Mouse (Mus musculus) midbrain, embryonic 14.5 days (tissue): ENCODE measurements around the gene Cldn9. TPM values are rescaled to one million over a fixed set of nuclear protein-coding genes. Genes with fewer than 3 reads are reported as not detected.

Source experiments
- ATAC-seq: fragments of 200-750 bp; cut with Nextera tagmentation; 2 replicates; pipeline ENCODE4 v1.8.0; 2017; ENCODE audit warnings: moderate number of reproducible peaks, moderate library complexity; ENCODE audit not compliant: low FRiP score, low TSS enrichment
- DNase-seq: peaks from one replicate; pipeline ENCODE4 v3.0.0-alpha.2; 2015
- H3K27ac ChIP-seq: fragments of 300-500 bp; sonication (generic); replicated peaks from 2 replicates; pipeline ENCODE4 v1.5.1; 2014; ENCODE audit warnings: mild to moderate bottlenecking, low read depth, low read length, moderate library complexity
- H3K27me3 ChIP-seq: fragments of 300-500 bp; sonication (generic); 2 replicates; pipeline ENCODE4 v1.6.1; 2014; ENCODE audit warnings: low read length, control low read depth, mixed read lengths; ENCODE audit not compliant: control insufficient read depth, insufficient read depth
- H3K36me3 ChIP-seq: fragments of 300-500 bp; sonication (generic); 2 replicates; pipeline ENCODE4 v1.6.1; 2014; ENCODE audit warnings: low read length, control low read depth; ENCODE audit not compliant: control insufficient read depth, insufficient read depth
- H3K4me1 ChIP-seq: fragments of 300-500 bp; sonication (generic); 2 replicates; pipeline ENCODE4 v1.6.1; 2014; ENCODE audit warnings: mild to moderate bottlenecking, antibody characterized with exemption, low read length, control low read depth; ENCODE audit not compliant: control insufficient read depth, insufficient read depth
- H3K4me2 ChIP-seq: fragments of 300-500 bp; sonication (generic); 2 replicates; pipeline ENCODE4 v1.6.1; 2014; ENCODE audit warnings: mild to moderate bottlenecking, low read length, moderate library complexity
- H3K4me3 ChIP-seq: fragments of 300-500 bp; sonication (generic); replicated peaks from 2 replicates; pipeline ENCODE4 v1.5.1; 2014; ENCODE audit warnings: low read depth, low read length
- H3K9ac ChIP-seq: fragments of 300-500 bp; sonication (generic); replicated peaks from 2 replicates; pipeline ENCODE4 v1.6.1; 2014; ENCODE audit warnings: mild to moderate bottlenecking, low read length, moderate library complexity
- H3K9me3 ChIP-seq: fragments of 300-500 bp; sonication (generic); 2 replicates; pipeline ENCODE4 v1.6.1; 2016; ENCODE audit warnings: low read length, control low read depth, mixed read lengths; ENCODE audit not compliant: control insufficient read depth
- WGBS: fragments of 180-500 bp; shearing (Covaris S2); extraction: QIAGEN DNeasy Blood & Tissue Kit; methylation state at CpG from one replicate; pipeline ENCODE4 v1.1.7; 2014; 5-methylcytosine and 5-hydroxymethylcytosine counted together
- polyA plus RNA-seq: library from polyadenylated mRNA; unstranded; fragments of >200 nt; fragmentation: Nextera tagmentation; extraction: Ambion mirVana; gene quantifications from 2 replicates; pipeline ENCODE4 v1.2.1, GENCODE M21; 2014

Gene Cldn9
- polyA plus RNA-seq, 1 experiment from 2014 or later, result 0.92 TPM

- Histone ChIP-seq H3K27me3 (peaks cover 21% of the 10 kb centered on the region), H3K4me3 (no peak overlapping the region), H3K36me3 (no peaks in the 10 kb centered on the region), H3K4me1 (0 out of 2 replicates have a peak, but pooled peaks cover 2% of the 10 kb centered on the region), H3K27ac (no peak overlapping the region), H3K9ac (no peak overlapping the region), H3K4me2 (no peak overlapping the region), H3K9me3 (no peaks in the 10 kb centered on the region)
- DNase-seq (no peak), ATAC-seq (no peak)
- WGBS, result 82% methylated on average over 1 of the region's 1 CpGs
Measured at GRCm38 (mm10) chr17:23694491-23694890, 10.7 kb upstream of the Cldn9 start.

- no peak overlapping the region for H3K27ac ChIP-seq
- H3K4me1 ChIP-seq, result 0 out of 2 replicates have a peak, but pooled peaks cover 5% of the 10 kb centered on the region
- ATAC-seq, result no peak
- peaks cover 50% of the 10 kb centered on the region for H3K27me3 ChIP-seq
- H3K9ac ChIP-seq, result no peak overlapping the region
- 24% methylated on average over 15 of the region's 15 CpGs for WGBS
- H3K4me2 ChIP-seq, result no peak overlapping the region
- no peaks in the 10 kb centered on the region for H3K36me3 ChIP-seq
- H3K4me3 ChIP-seq, result no peak overlapping the region
- no peak for DNase-seq
- no peaks in the 10 kb centered on the region for H3K9me3 ChIP-seq
Measured at GRCm38 (mm10) chr17:23683226-23683625, 600 bp downstream of the Cldn9 start.

- ATAC-seq, result no peak
- 68% methylated on average over 3 of the region's 3 CpGs for WGBS
Measured at GRCm38 (mm10) chr17:23682530-23682929, 1.3 kb downstream of the Cldn9 start.

GRCm38 (mm10) chr17:23682092-23682491, 1.7 kb downstream of the Cldn9 start:
- Histone ChIP-seq H3K27ac (no peak overlapping the region), H3K4me3 (no peak overlapping the region), H3K36me3 (no peaks in the 10 kb centered on the region), H3K4me1 (peaks cover 11% of the 10 kb centered on the region), H3K9me3 (no peaks in the 10 kb centered on the region), H3K9ac (no peak overlapping the region), H3K27me3 (peaks cover 51% of the 10 kb centered on the region), H3K4me2 (no peak overlapping the region)
- no peak for DNase-seq
- ATAC-seq, result no peak
- WGBS, result 71% methylated on average over 4 of the region's 4 CpGs

More at GRCm38 (mm10) chr17:23682530-23682929, 1.3 kb downstream of the Cldn9 start:
- peaks cover 51% of the 10 kb centered on the region for H3K27me3 ChIP-seq
- H3K9ac ChIP-seq, result no peak overlapping the region
- peaks cover 6% of the 10 kb centered on the region; the same call in 1 of the 2 replicates for H3K4me1 ChIP-seq
- H3K27ac ChIP-seq, result no peak overlapping the region
- no peak for DNase-seq
- H3K4me2 ChIP-seq, result no peak overlapping the region
- H3K4me3 ChIP-seq, result no peak overlapping the region
- H3K9me3 ChIP-seq, result no peaks in the 10 kb centered on the region
- H3K36me3 ChIP-seq, result no peaks in the 10 kb centered on the region

GRCm38 (mm10) chr17:23681086-23681485, 2.7 kb downstream of the Cldn9 start:
- Histone ChIP-seq H3K36me3 (no peaks in the 10 kb centered on the region), H3K27ac (no peak overlapping the region), H3K9me3 (no peaks in the 10 kb centered on the region), H3K9ac (no peak overlapping the region), H3K27me3 (peaks cover 59% of the 10 kb centered on the region), H3K4me3 (no peak overlapping the region), H3K4me1 (peaks cover 21% of the 10 kb centered on the region), H3K4me2 (no peak overlapping the region)
- ATAC-seq, result no peak
- 80% methylated on average over 10 of the region's 10 CpGs for WGBS
- no peak for DNase-seq

GRCm38 (mm10) chr17:23680336-23680735, 3.5 kb downstream of the Cldn9 start:
- no peak for ATAC-seq
- Histone ChIP-seq H3K27me3 (peaks cover 67% of the 10 kb centered on the region), H3K27ac (no peak overlapping the region), H3K4me1 (peaks cover 21% of the 10 kb centered on the region), H3K9me3 (no peaks in the 10 kb centered on the region), H3K4me2 (no peak overlapping the region), H3K9ac (no peak overlapping the region), H3K4me3 (no peak overlapping the region), H3K36me3 (no peaks in the 10 kb centered on the region)
- WGBS, result 79% methylated on average over 9 of the region's 9 CpGs
- DNase-seq, result no peak

- H3K27me3 ChIP-seq, result peaks cover 70% of the 10 kb centered on the region
- H3K4me1 ChIP-seq, result peaks cover 26% of the 10 kb centered on the region
- no peak within 1 kb of the TSS for H3K27ac ChIP-seq
- ATAC-seq (no peak), DNase-seq (no peak)
- no peaks in the 10 kb centered on the region for H3K36me3 ChIP-seq
- 0 out of 2 replicates have a peak within 1 kb of the TSS, but pooled peaks have one; percentile 5 for H3K4me3 ChIP-seq
- no peak within 1 kb of the TSS for H3K9ac ChIP-seq
- peak within 1 kb of the TSS; percentile 34 for H3K4me2 ChIP-seq
- H3K9me3 ChIP-seq, result no peaks in the 10 kb centered on the region
- WGBS, result 2% methylated on average over 38 of the region's 38 CpGs
Measured at GRCm38 (mm10) chr17:23679127-23679835, 4.5 kb downstream of the Cldn9 start, which contains the start of gene Cldn6. Gene Cldn6, plus strand, starts transcription at chr17:23679249.

- H3K9ac ChIP-seq, result peak within 1 kb of the TSS; percentile 39
- no peaks in the 10 kb centered on the region for H3K9me3 ChIP-seq
- ATAC-seq (peak; percentile 25; the same call in 1 of the 2 replicates), DNase-seq (peak; percentile 89)
- peaks cover 54% of the 10 kb centered on the region for H3K27me3 ChIP-seq
- H3K4me1 ChIP-seq, result peaks cover 32% of the 10 kb centered on the region
- H3K27ac ChIP-seq, result no peak within 1 kb of the TSS
- peak within 1 kb of the TSS; percentile 45 for H3K4me3 ChIP-seq
- H3K4me2 ChIP-seq, result peak within 1 kb of the TSS; percentile 89
- no peaks in the 10 kb centered on the region for H3K36me3 ChIP-seq
- under 1% methylated on average over 34 of the region's 34 CpGs for whole genome bisulfite sequencing
Measured at GRCm38 (mm10) chr17:23677236-23677679, 6.6 kb downstream of the Cldn9 start, which contains the start of gene Tnfrsf12a. Gene Tnfrsf12a, minus strand, starts transcription at chr17:23677468.
